Mouse (Mus musculus): Measurements from ENCODE around the gene Eif2ak4.

DNA sequence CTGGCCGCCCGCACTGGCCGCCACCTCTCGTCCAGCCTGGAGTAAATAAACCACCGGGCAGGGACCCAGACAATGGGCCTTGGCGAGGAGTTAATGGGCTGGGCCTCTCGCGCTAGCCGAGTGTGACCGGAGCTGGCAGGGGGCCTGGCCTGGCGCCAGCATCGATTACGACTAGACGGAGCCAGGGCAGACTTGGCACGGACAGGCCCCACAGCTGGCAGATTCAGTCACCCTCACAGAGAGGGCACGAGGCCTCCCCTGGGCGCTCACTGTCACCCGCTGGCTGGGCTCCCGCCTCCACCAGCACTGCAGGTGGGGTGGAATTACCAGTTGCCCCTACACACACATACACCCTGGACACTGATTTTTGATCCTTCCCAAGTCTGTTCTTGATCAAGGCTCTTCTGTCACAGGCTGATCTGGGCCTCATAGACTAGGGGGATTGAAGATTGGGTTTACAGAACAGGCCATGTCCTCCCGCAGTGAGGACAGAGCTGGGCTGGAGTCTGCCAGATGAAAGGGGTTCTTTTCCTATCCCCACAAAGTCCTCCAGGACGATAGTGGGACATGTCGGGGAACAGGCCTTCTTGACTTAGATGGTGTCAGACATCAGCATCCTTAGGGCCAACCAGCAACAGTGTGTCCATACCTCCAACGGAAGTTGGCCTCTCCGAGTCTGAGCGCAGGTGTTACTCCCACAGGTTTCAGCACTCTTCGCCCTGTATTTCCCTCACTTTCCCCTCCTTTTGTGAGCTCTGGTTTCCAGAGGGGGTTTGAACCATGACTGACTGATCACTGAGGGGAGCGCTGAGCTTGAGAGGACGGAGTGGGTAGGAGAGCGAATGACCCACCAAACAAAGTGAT lies 122.3 kb downstream of the Eif2ak4 start:
- TF ChIP-seq CTCF (IDR thresholded peaks at IDR 0.05; ENCODE audit: low read depth), result no peak
- no peak for TF ChIP-seq EP300 (IDR thresholded peaks at IDR 0.05; ENCODE audit: low read depth)

Measured in liver, postnatal 0 days (tissue).